Mouse (Mus musculus) left cerebral cortex, adult 18-20 months (tissue): Measurements from ENCODE around the gene Lhfpl5. TPM values are rescaled to one million over a fixed set of nuclear protein-coding genes. Genes with fewer than 3 reads are reported as not detected.

Experiments
- DNase-seq, 2 experiments: peaks; one replicate each; pipeline ENCODE4 v3.0.0; 2021 to 2022; ENCODE audit warnings: low spot score in 2 of 2, mixed read lengths in 1 of 2
- microRNA-seq, 2 experiments: library from miRNA; unstranded; fragments of <30 nt; microRNA quantifications; one replicate each; pipeline ENCODE4 v1.2.0; 2021
- total RNA-seq, 2 experiments: library from RNA; stranded (reverse); gene quantifications; 2 replicates each; pipeline ENCODE4 v1.2.3; 2021

Lhfpl5 gene
- total RNA-seq, 2 experiments from 2014 or later: 3.6 to 4.1 TPM

DNA sequence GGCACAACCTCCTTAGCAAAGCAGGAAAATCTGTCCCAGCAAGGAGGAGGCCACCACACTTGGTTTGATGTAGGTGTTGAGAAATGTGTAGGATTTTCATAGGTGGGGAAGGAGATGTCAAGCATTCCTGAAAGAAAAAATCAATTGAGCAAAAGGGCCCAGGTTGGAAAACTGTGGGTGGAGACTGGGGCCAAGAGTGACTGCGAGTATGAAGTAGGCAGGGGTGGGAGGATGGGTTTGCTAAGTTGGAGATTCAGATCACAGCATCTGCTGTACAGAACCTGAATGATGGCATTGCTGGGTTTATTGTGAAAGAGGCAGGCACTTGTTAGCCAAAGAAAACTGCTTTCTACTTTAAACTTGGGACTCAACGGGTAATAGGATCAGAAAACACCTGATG, 49.4 kb downstream of the Lhfpl5 start:
- DNase-seq: peak; percentile 27 to 32

- DNase-seq: no peak
Measured at GRCm38 (mm10) chr17:28625327-28625726, 49.9 kb downstream of the Lhfpl5 start.

DNA sequence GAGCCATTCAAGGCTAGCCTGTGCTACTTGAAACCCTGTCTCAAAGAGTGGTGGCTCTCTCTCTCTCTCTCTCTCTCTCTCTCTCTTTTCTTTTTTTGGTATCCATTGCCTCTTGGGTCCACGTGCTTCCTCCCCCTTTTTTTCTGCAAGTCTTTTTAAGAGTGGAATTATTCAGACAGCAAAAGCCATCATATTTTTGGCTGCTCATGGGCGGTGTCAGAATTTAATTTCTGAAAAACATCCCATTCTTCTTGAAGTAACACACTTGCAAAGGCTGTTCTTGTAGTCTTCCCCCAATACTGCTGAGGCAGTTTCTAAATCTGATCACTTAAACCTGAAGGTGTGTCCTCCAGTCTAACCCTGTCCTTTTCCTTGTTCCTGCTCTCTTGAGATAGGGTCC, 51.5 kb downstream of the Lhfpl5 start:
- peak; percentile 39 to 58 for DNase-seq

- DNase-seq: no peak
Measured at GRCm38 (mm10) chr17:28628248-28629124, 53.0 kb downstream of the Lhfpl5 start.

- no peak for DNase-seq
Measured at GRCm38 (mm10) chr17:28629125-28629524, 53.7 kb downstream of the Lhfpl5 start.

Small RNAs within 50 kb of the gene (microRNA-seq; reads per million reads assigned to microRNA genes)
- gene Gm25195 (0 reads per million in 2 experiments), gene Mir6969 (0 reads per million in 2 experiments)

Other genes starting within 250 kb of the Lhfpl5 start
- 100 to 1,000 TPM; 322 to 334 TPM for gene Rpl10a, start 247.2 kb upstream of the Lhfpl5 start, total RNA-seq
- gene Tead3, start 224.8 kb upstream of the Lhfpl5 start, total RNA-seq: 1 to 10 TPM; 2.3 to 2.5 TPM
- gene Tulp1, start 210.4 kb upstream of the Lhfpl5 start, total RNA-seq: not detected
- gene Fkbp5, start 58.1 kb upstream of the Lhfpl5 start, total RNA-seq: 10 to 100 TPM; 37.8 to 42.8 TPM
- gene Armc12, start 44.8 kb upstream of the Lhfpl5 start, total RNA-seq: not detected
- gene Clpsl2, start 26.2 kb upstream of the Lhfpl5 start, total RNA-seq: not detected
- gene Clps, start 14.9 kb upstream of the Lhfpl5 start, total RNA-seq: not detected
- gene Srpk1, start 47.1 kb downstream of the Lhfpl5 start, total RNA-seq: 100 to 1,000 TPM; 106 to 114 TPM
- gene Slc26a8, start 114.6 kb downstream of the Lhfpl5 start, total RNA-seq: 1 to 10 TPM; 6.5 to 9.5 TPM
- 10 to 100 TPM; 83.5 to 88.7 TPM for gene Mapk14, start 115.7 kb downstream of the Lhfpl5 start, total RNA-seq
- 1 to 10 TPM; 2.8 TPM for gene AC170998.1, start 150.4 kb downstream of the Lhfpl5 start, total RNA-seq
- 1 to 10 TPM; 1.7 to 4.3 TPM for gene Mapk13, start 193.7 kb downstream of the Lhfpl5 start, total RNA-seq
- gene Brpf3, start 225.4 kb downstream of the Lhfpl5 start, total RNA-seq: 10 to 100 TPM; 51.5 to 55.0 TPM